Mouse (Mus musculus): ENCODE measurements around the gene Acyp2. TPM values are rescaled to one million over a fixed set of nuclear protein-coding genes. Genes with fewer than 3 reads are reported as not detected.

Acyp2 gene
- 4.4 and 9.3 TPM in 2 replicates for polyA plus RNA-seq (2012; rRNA removed; ENCODE audit: low replicate concordance)

DNA sequence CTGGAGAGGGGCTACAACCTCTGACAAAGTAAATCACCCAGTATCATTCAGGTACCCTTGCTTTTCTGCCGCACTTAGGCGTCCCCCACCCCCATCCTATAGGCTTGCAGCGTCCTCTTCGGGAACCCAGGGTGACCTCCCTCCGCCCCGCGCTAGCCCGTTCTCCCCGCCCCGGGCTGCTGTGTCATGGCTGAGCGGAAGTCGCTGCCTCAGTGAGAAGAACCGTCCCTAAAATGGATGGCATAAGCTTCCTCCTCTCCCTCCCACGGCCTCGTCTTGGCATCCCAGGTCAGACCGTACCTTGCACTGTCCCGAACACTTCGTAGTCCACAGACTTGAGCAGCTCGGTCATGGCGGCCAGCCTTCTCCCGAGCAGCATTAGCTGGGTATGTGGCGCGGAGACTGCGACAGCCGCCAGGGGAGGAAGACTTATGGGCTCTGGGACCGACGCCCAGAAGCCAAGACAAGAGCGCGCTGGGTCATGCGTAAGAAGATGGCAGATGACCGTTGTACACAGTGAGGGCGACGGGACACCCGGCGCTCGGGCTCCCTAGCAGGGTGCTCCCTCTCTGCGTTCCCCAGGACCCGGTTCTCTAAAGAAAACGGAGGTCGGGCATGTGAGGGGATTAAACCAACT lies at the start of gene Acyp2:
Acyp2 (minus strand) TSS at position 587 of the 637 bp plus-strand sequence.

DNA sequence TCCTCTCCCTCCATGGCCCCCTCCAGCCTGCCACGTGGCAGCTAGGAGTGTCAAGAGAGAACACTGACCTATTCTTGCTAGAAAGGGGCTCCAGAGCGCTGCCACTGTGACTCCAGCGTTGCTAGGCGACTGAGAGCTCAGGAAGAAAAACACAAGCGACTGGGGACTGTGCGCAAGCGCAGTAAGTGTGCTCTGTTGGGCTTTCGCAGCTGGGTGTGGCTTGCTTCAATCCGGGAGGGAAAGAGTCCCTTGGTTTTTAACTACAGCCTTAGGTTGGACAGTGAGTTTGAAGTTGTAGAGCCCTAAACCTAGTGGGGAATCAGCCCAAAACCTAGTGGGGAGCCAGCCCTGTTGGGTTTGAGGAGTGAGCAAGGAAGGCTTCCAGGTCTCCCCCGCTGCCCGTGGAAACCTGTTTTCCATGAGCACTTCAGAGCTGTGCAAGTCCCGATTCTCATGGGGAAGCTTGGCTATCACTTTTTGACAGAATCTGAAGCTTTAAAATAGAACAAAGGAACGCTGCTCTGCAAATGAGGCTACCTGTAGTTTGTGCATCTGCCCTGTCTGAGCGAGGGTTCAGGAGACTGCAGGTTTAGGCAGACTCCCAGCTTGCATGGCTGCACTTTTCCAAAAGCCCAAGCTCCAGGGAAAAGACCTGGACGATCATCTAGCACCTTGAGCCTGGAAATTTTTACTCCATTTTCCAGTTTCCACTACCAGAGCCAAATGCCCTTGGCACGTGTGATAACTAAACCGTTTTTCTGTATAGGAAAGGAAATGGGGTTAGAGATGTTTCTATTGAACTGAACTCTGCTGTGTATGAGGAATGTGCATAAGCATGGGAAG lies 177.4 kb downstream of the Acyp2 start, which contains the start of gene 4930505A04Rik:
4930505A04Rik (minus strand) TSS at position 77 of the 843 bp plus-strand sequence.

Other genes with a start within 250 kb of the Acyp2 start
- gene 4930505A04Rik, start 177.8 kb downstream of the Acyp2 start, polyA plus RNA-seq (2012; rRNA removed; ENCODE audit: low replicate concordance), result 0.17 TPM in 1 of 2 replicates, not detected in the other
- 6.6 and 20.6 TPM in 2 replicates for gene Psme4, start 122.1 kb upstream of the Acyp2 start, polyA plus RNA-seq (2012; rRNA removed; ENCODE audit: low replicate concordance)
- 0.24 and 0.45 TPM in 2 replicates for gene Gpr75, start 235.8 kb upstream of the Acyp2 start, polyA plus RNA-seq (2012; rRNA removed; ENCODE audit: low replicate concordance)
- 1.4 and 4.2 TPM in 2 replicates for gene Asb3, start 235.8 kb upstream of the Acyp2 start, polyA plus RNA-seq (2012; rRNA removed; ENCODE audit: low replicate concordance)

Measured in mammary gland, adult 2 months (tissue).